Mouse (Mus musculus) forebrain, embryonic 10.5 days (tissue): ENCODE results near the gene Nat8f4. TPM values are rescaled to one million over a fixed set of nuclear protein-coding genes. Genes with fewer than 3 reads are reported as not detected.

Experiments
- DNase-seq: peaks from one replicate; pipeline ENCODE4 v3.0.0-alpha.2; 2017; ENCODE audit warnings: low spot score; ENCODE audit errors: extremely low spot score
- H3K27ac ChIP-seq: fragments of 300-500 bp; sonication (generic); 2 replicates; pipeline ENCODE4 v1.5.1; 2016; ENCODE audit warnings: mild to moderate bottlenecking
- H3K27me3 ChIP-seq: fragments of 300-500 bp; sonication (generic); 2 replicates; pipeline ENCODE4 v1.6.1; 2016; ENCODE audit warnings: mild to moderate bottlenecking; ENCODE audit not compliant: poor library complexity, severe bottlenecking
- H3K36me3 ChIP-seq: fragments of 300-500 bp; sonication (generic); replicated peaks from 2 replicates; pipeline ENCODE4 v1.6.1; 2016; ENCODE audit warnings: mild to moderate bottlenecking, moderate library complexity
- H3K4me1 ChIP-seq: fragments of 300-500 bp; sonication (generic); 2 replicates; pipeline ENCODE4 v1.6.1; 2016
- H3K4me3 ChIP-seq: fragments of 300-500 bp; sonication (generic); 2 replicates; pipeline ENCODE4 v1.5.1; 2016; ENCODE audit warnings: mild to moderate bottlenecking, moderate library complexity
- H3K9me3 ChIP-seq: fragments of 300-500 bp; sonication (generic); 2 replicates; pipeline ENCODE4 v1.6.1; 2016; ENCODE audit warnings: mild to moderate bottlenecking, moderate library complexity
- WGBS: fragments of 180-500 bp; shearing (Covaris S2); methylation state at CpG from one replicate; pipeline ENCODE4 v1.1.7; 2016; 5-methylcytosine and 5-hydroxymethylcytosine counted together
- polyA plus RNA-seq: library from polyadenylated mRNA; unstranded; fragments of >200 nt; fragmentation: Nextera tagmentation; extraction: Ambion mirVana; gene quantifications from 2 replicates; pipeline ENCODE4 v1.2.1, GENCODE M21; 2016

Gene Nat8f4
- polyA plus RNA-seq, 1 experiment from 2014 or later, result 6.7 TPM

DNA sequence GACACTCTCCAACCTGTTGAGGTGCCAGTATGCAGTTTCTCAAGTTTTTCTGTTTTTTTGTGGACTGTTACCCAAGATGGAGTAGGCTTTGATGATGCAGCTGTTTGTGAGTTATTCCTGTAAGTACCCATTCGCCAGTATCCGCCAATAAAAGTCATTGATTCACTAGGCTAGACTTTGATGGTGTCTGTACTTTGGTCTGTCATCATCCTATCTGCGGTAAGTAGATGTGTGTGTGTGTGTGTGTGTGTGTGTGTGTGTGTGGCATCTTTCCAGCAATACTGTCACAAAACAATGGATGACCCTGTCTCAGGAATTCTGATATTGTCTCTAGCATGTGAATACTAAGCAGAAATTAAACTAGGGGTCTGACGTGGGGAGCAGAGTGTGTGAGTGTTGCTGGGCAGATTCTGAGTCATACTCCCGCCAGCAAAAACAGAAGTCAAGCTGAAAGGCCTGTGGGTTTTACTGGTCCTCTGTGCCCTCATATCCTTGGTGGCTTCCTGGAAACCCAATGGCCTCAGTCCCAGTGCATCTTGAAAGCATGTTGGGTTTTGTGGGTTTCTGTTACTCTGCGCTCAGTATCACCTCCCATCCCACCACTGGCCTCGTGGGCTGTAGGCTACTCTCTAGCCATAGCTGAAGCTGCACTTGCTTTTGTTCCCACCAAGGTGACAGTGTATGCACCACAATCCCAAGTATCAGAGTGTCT lies 53.5 kb downstream of the Nat8f4 start:
- Histone ChIP-seq H3K4me1 (peaks cover 27% of the 10 kb centered on the region), H3K9me3 (no peaks in the 10 kb centered on the region), H3K4me3 (no peak overlapping the region), H3K27me3 (no peaks in the 10 kb centered on the region), H3K27ac (no peak overlapping the region), H3K36me3 (no peaks in the 10 kb centered on the region)
- 92% methylated on average over 7 of the region's 7 CpGs for WGBS
- no peak for DNase-seq

DNA sequence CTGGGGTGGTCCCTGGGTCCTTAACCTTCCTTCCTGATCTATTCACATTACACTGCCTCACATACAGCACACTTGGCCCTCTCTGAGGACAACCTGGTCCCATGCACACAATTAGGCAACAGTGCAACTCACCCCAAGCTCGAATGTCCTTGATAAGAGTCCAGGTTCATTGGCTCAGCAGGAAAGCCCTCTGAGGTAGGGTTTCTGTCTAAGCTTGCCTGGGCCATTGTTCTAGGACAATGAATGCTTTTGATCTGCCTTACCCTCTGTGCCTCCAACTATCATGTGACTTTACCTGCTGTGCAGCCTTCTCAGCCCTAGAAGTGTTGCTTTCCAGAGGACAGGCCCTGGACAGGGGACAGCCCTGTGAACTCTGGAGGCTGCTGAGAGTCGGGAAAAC lies 55.4 kb downstream of the Nat8f4 start:
- 31% methylated on average over 2 of the region's 2 CpGs for WGBS
- H3K36me3 ChIP-seq, result no peaks in the 10 kb centered on the region
- H3K27ac ChIP-seq, result peak overlapping the region; percentile 12; the same call in 1 of the 2 replicates
- H3K4me1 ChIP-seq, result peaks cover 24% of the 10 kb centered on the region
- DNase-seq, result no peak
- H3K9me3 ChIP-seq, result no peaks in the 10 kb centered on the region
- no peak overlapping the region for H3K4me3 ChIP-seq
- no peaks in the 10 kb centered on the region for H3K27me3 ChIP-seq

Other genes with a start within 250 kb of the Nat8f4 start
- gene Nat8f7, start 191.7 kb downstream of the Nat8f4 start, polyA plus RNA-seq, result not detected in 2 replicates
- 0.26 and 0.34 TPM in 2 replicates for gene Nat8f3, start 139.1 kb downstream of the Nat8f4 start, polyA plus RNA-seq
- not detected in 2 replicates for gene Nat8f6, start 83.9 kb downstream of the Nat8f4 start, polyA plus RNA-seq
- gene Nat8f5, start 83.9 kb downstream of the Nat8f4 start, polyA plus RNA-seq, result not detected in 2 replicates
- not detected in 2 replicates for gene Nat8, start 72.8 kb downstream of the Nat8f4 start, polyA plus RNA-seq
- gene Nat8f2, start 35.7 kb downstream of the Nat8f4 start, polyA plus RNA-seq, result not detected in 2 replicates
- 33.8 and 37.1 TPM in 2 replicates for gene Tprkb, start 7.0 kb upstream of the Nat8f4 start, polyA plus RNA-seq
- 5.2 and 6.4 TPM in 2 replicates for gene Nat8f1, start 10.8 kb upstream of the Nat8f4 start, polyA plus RNA-seq
- gene Dusp11, start 56.8 kb upstream of the Nat8f4 start, polyA plus RNA-seq, result 34.6 and 34.9 TPM in 2 replicates
- not detected in 2 replicates for gene Figla, start 111.3 kb upstream of the Nat8f4 start, polyA plus RNA-seq
- 30.7 and 36.5 TPM in 2 replicates for gene Add2, start 123.8 kb upstream of the Nat8f4 start, polyA plus RNA-seq